Mouse (Mus musculus): ENCODE data around the gene Irak2. TPM values are rescaled to one million over a fixed set of nuclear protein-coding genes. Genes with fewer than 3 reads are reported as not detected.

Gene Irak2
- 19.1 and 27.0 TPM in 2 replicates for polyA plus RNA-seq (2012; rRNA removed)
- 4.9 and 7.0 TPM in 2 replicates for polyA plus RNA-seq (2014; fragmentation: Nextera tagmentation; extraction: Ambion mirVana)

DNA sequence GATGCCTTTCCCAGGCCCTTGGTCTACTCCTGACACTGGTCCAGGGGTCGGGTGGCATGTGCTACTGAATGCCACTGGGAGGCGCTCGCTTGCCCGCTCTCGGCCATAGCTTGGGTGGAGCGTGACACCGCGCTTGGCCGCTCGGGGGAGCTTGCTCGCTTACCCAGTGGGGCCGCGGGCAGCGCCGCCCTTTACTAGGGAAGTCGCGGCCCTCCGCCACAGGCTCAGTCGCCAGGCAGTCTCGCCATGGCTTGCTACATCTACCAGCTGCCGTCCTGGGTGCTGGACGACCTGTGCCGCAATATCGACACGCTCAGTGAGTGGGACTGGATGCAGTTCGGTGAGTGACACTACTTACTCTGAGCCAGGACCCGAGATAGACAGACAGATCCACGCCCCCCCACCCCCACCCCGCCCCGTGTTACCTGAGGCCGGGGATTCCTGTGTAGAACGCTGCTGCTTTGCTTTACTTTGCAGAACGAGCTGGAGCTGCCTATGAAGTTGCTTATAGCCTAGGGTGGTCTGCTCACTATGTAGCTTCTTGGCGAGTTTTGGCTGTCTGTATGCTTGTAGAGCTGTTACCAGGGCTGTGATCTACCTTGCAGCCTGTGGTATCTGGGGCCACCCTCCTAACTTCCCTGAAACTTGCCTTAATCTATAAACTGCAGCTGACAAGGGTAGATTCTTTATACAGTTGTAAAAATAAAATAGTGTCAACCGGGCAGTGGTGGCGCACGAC is at the start of gene Irak2:
Gene Irak2 (plus strand): TSS at position 166 of the 739 bp plus-strand sequence.
- ATAC-seq (ENCODE audit: insufficient read depth) (peak; percentile 93), DNase-seq (ENCODE audit: low read depth in 3 of 3, low spot score in 3 of 3) (peak; percentile 84 to 86 (median 85))
- Histone ChIP-seq H3K4me3 (ENCODE audit: insufficient read depth in 1 of 2, low read depth in 2 of 2, low read length in 2 of 2) (peak within 1 kb of the TSS; percentile 62 to 87), H3K9me3 (ENCODE audit: control insufficient read depth, low read length) (no peaks in the 10 kb centered on the region), H3K27ac (peak within 1 kb of the TSS; percentile 57), H3K27me3 (ENCODE audit: control insufficient read depth, insufficient read depth, low read length) (no peaks in the 10 kb centered on the region), H3K36me3 (replicated peaks; ENCODE audit: control insufficient read depth, insufficient read depth, low read depth) (no peaks in the 10 kb centered on the region), H3K4me2 (ENCODE audit: low read depth) (peak within 1 kb of the TSS; percentile 72), H3K4me1 (replicated peaks; ENCODE audit: control insufficient read depth in 2 of 2, insufficient read depth in 2 of 2, low read length in 1 of 2) (peaks cover 6 to 15% of the 10 kb centered on the region in 2 experiments), H3K9ac (replicated peaks) (peak within 1 kb of the TSS; percentile 58)
- WGBS (ENCODE audit: insufficient replicate concordance), result 2% methylated on average over 37 of the region's 37 CpGs
- TF ChIP-seq CTCF (IDR thresholded peaks at IDR 0.05; ENCODE audit: low read depth) (peak; percentile 100), EP300 (IDR thresholded peaks at IDR 0.05; ENCODE audit: low read depth) (peak; percentile 36; the same call in 1 of the 2 replicates)

DNA sequence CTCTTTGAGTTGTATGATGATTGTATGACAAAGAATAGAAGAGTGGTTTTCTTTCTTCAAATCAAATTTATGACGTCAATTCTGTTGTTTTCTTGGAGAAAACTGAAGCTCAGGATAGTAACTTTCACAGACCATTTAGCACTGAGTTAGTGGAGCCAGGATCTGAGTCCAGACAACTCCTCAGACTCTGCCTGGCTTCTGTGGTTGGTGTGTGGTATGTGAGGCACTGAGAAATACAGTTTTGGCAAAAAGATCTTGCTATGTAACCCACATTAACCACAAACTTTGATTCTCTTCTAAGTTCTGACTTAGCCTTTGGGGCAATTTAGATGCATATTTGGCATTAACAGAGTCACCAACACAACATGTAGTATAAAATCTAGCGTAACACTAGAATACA is 45.6 kb upstream of the Irak2 start:
- TF ChIP-seq EP300 (IDR thresholded peaks at IDR 0.05; ENCODE audit: low read depth) (no peak), CTCF (IDR thresholded peaks at IDR 0.05; ENCODE audit: low read depth) (no peak)
- Histone ChIP-seq H3K4me2 (ENCODE audit: low read depth) (no peak overlapping the region), H3K36me3 (replicated peaks; ENCODE audit: control insufficient read depth, insufficient read depth, low read depth) (no peaks in the 10 kb centered on the region; the same call in 1 of the 2 replicates), H3K4me3 (ENCODE audit: insufficient read depth in 1 of 2, low read depth in 2 of 2, low read length in 2 of 2) (no peak overlapping the region), H3K9me3 (ENCODE audit: control insufficient read depth, low read length) (no peaks in the 10 kb centered on the region), H3K27me3 (ENCODE audit: control insufficient read depth, insufficient read depth, low read length) (no peaks in the 10 kb centered on the region), H3K9ac (replicated peaks) (no peak overlapping the region), H3K4me1 (replicated peaks; ENCODE audit: control insufficient read depth in 2 of 2, insufficient read depth in 2 of 2, low read length in 1 of 2) (no peaks in the 10 kb centered on the region), H3K27ac (no peak overlapping the region)
- no peak for ATAC-seq (ENCODE audit: insufficient read depth)
- WGBS (ENCODE audit: insufficient replicate concordance), result 80% methylated on average over 2 of the region's 2 CpGs
- no peak for DNase-seq (ENCODE audit: low read depth in 3 of 3, low spot score in 3 of 3)

DNA sequence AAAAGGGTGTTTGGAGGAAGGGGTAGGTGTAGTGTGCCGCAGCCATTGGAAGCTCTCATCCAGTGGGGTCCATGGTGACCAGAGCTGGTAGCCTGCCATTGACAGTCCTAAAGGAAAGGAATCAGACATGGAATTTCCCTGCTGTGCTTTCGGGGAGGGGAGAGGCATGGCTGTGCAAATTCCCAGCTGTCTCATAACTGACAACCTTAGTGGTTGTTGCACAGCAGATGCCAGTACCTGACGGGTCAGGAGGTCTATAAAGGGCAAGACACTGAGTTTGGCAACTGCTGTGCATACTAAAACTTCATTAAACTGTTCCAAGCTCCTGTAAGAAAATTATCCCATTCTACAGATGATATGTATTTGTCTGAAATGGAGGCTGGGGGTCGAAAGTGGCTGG is 40.3 kb upstream of the Irak2 start:
- no peaks in the 10 kb centered on the region for H3K9me3 ChIP-seq (ENCODE audit: control insufficient read depth, low read length)
- no peak for TF ChIP-seq EP300 (IDR thresholded peaks at IDR 0.05; ENCODE audit: low read depth)
- TF ChIP-seq CTCF (IDR thresholded peaks at IDR 0.05; ENCODE audit: low read depth), result no peak
- H3K9ac ChIP-seq (replicated peaks), result no peak overlapping the region
- DNase-seq (ENCODE audit: low read depth in 3 of 3, low spot score in 3 of 3) (no peak), ATAC-seq (ENCODE audit: insufficient read depth) (no peak)
- WGBS (ENCODE audit: insufficient replicate concordance), result 83% methylated on average over 4 of the region's 4 CpGs
- no peak overlapping the region for H3K4me2 ChIP-seq (ENCODE audit: low read depth)
- no peak overlapping the region for H3K4me3 ChIP-seq (ENCODE audit: insufficient read depth in 1 of 2, low read depth in 2 of 2, low read length in 2 of 2)
- no peaks in the 10 kb centered on the region for H3K27me3 ChIP-seq (ENCODE audit: control insufficient read depth, insufficient read depth, low read length)
- H3K36me3 ChIP-seq (replicated peaks; ENCODE audit: control insufficient read depth, insufficient read depth, low read depth), result no peaks in the 10 kb centered on the region; the same call in 1 of the 2 replicates
- H3K4me1 ChIP-seq (replicated peaks; ENCODE audit: control insufficient read depth in 2 of 2, insufficient read depth in 2 of 2, low read length in 1 of 2), result peaks cover 0 to 4% of the 10 kb centered on the region in 2 experiments; a peak in 2 of 4 replicates
- no peak overlapping the region for H3K27ac ChIP-seq

DNA sequence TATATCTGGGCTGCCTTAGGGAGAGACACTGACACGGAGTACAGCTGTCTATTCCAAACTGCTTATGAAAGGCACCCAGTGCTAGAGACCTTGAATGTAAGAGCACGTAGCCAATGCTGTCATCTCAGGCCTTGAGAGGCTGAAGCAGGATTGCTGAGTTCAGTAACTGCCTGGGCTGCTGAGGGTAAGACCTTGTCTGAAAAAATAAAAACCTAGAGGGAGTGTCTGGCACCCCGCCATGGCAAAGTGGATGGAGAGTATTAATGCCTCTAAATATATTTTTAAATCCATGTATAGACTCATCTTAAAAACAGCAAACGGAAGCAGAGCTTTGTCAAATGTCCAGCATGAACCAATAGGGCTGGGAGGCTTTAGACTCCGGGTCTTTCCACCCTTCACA is 38.4 kb upstream of the Irak2 start:
- H3K4me1 ChIP-seq (replicated peaks; ENCODE audit: control insufficient read depth in 2 of 2, insufficient read depth in 2 of 2, low read length in 1 of 2), result peaks cover 0 to 9% of the 10 kb centered on the region in 2 experiments; a peak in 2 of 4 replicates
- no peak for DNase-seq (ENCODE audit: low read depth in 3 of 3, low spot score in 3 of 3)
- no peak for ATAC-seq (ENCODE audit: insufficient read depth)
- no peak overlapping the region for H3K4me3 ChIP-seq (ENCODE audit: insufficient read depth in 1 of 2, low read depth in 2 of 2, low read length in 2 of 2)
- no peaks in the 10 kb centered on the region; the same call in 1 of the 2 replicates for H3K36me3 ChIP-seq (replicated peaks; ENCODE audit: control insufficient read depth, insufficient read depth, low read depth)
- no peaks in the 10 kb centered on the region for H3K9me3 ChIP-seq (ENCODE audit: control insufficient read depth, low read length)
- H3K27ac ChIP-seq, result no peak overlapping the region
- no peak overlapping the region for H3K9ac ChIP-seq (replicated peaks)
- no peak overlapping the region for H3K4me2 ChIP-seq (ENCODE audit: low read depth)
- H3K27me3 ChIP-seq (ENCODE audit: control insufficient read depth, insufficient read depth, low read length), result no peaks in the 10 kb centered on the region
- TF ChIP-seq EP300 (IDR thresholded peaks at IDR 0.05; ENCODE audit: low read depth), result no peak
- no peak for TF ChIP-seq CTCF (IDR thresholded peaks at IDR 0.05; ENCODE audit: low read depth)
- 72% methylated on average over 5 of the region's 5 CpGs for WGBS (ENCODE audit: insufficient replicate concordance)

DNA sequence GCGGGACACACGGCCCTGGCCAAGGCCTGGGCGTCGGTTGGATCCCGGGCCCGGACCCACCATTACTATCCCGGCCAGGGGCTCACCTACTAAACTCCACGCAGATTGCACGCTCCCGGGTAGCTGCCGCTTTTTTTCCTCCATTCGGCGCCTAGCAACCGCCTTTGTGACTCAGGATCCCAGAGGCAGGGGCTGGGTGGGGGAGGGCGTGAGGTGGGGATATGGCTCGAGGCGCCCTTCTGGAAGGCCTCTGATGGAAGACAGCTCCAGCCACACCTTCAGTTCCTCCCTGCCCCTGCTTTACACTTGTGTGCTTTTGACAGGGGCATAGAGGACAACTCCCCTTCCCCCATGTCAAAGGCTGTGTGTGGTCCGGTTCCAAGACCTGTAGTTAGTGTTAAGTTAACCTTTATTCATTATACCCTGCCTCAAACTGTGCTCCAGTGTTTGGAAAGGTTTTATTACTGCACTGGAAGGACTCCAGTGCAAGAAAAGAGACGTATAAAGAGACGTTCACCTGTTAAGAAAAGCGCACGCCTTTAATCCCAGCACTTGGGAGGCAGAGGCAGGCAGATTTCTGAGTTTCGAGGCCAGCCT is 37.6 kb upstream of the Irak2 start, which contains the start of gene Fancd2os:
Gene Fancd2os (minus strand): TSS at position 173 of the 597 bp plus-strand sequence.
- no peak within 1 kb of the TSS for H3K4me2 ChIP-seq (ENCODE audit: low read depth)
- no peak within 1 kb of the TSS for H3K4me3 ChIP-seq (ENCODE audit: insufficient read depth in 1 of 2, low read depth in 2 of 2, low read length in 2 of 2)
- H3K27ac ChIP-seq, result no peak within 1 kb of the TSS
- no peak within 1 kb of the TSS for H3K9ac ChIP-seq (replicated peaks)
- peaks cover 3 to 12% of the 10 kb centered on the region in 2 experiments for H3K4me1 ChIP-seq (replicated peaks; ENCODE audit: control insufficient read depth in 2 of 2, insufficient read depth in 2 of 2, low read length in 1 of 2)
- DNase-seq (ENCODE audit: low read depth in 3 of 3, low spot score in 3 of 3), result no peak
- no peak for ATAC-seq (ENCODE audit: insufficient read depth)
- 66% methylated on average over 23 of the region's 23 CpGs for WGBS (ENCODE audit: insufficient replicate concordance)
- no peaks in the 10 kb centered on the region for H3K27me3 ChIP-seq (ENCODE audit: control insufficient read depth, insufficient read depth, low read length)
- no peaks in the 10 kb centered on the region; the same call in 1 of the 2 replicates for H3K36me3 ChIP-seq (replicated peaks; ENCODE audit: control insufficient read depth, insufficient read depth, low read depth)
- no peaks in the 10 kb centered on the region for H3K9me3 ChIP-seq (ENCODE audit: control insufficient read depth, low read length)
- no peak for TF ChIP-seq EP300 (IDR thresholded peaks at IDR 0.05; ENCODE audit: low read depth)
- no peak for TF ChIP-seq CTCF (IDR thresholded peaks at IDR 0.05; ENCODE audit: low read depth)
